Mouse (Mus musculus) 416B (cell line): ENCODE data around the gene Nacc1.
"Not testable (repeated sequence)": the region's sequence is repeated elsewhere in the genome, so short reads cannot be mapped to it uniquely, and the experiment has no call there.

Experiments used
- DNase-seq: peaks from one replicate; pipeline ENCODE4 v3.0.0; 2011; ENCODE audit warnings: low read depth

Gene Nacc1

GRCm38 (mm10) chr8:84698929-84699401, 11.3 kb upstream of the Nacc1 start:
- DNase-seq: peak; percentile 49

GRCm38 (mm10) chr8:84698288-84698687, 10.6 kb upstream of the Nacc1 start:
- DNase-seq: no peak

- DNase-seq: peak; percentile 83
Observed at GRCm38 (mm10) chr8:84697166-84698130, 9.8 kb upstream of the Nacc1 start.

- DNase-seq: no peak
Observed at GRCm38 (mm10) chr8:84695140-84695539, 7.5 kb upstream of the Nacc1 start.

GRCm38 (mm10) chr8:84693332-84693731, 5.7 kb upstream of the Nacc1 start:
- no peak for DNase-seq

- peak; percentile 96 for DNase-seq
Observed at GRCm38 (mm10) chr8:84689091-84689915, 1.6 kb upstream of the Nacc1 start.

GRCm38 (mm10) chr8:84687003-84687704, 508 bp downstream of the Nacc1 start:
- peak; percentile 80 for DNase-seq

- peak; percentile 78 for DNase-seq
Observed at GRCm38 (mm10) chr8:84686191-84687002, 1.3 kb downstream of the Nacc1 start, which contains the start of gene Trmt1. Gene Trmt1, plus strand, starts transcription at chr8:84686307.

GRCm38 (mm10) chr8:84684537-84684936, 3.1 kb downstream of the Nacc1 start:
- DNase-seq: no peak

GRCm38 (mm10) chr8:84682257-84682656, 5.4 kb downstream of the Nacc1 start:
- DNase-seq: peak; percentile 70

GRCm38 (mm10) chr8:84681476-84681875, 6.2 kb downstream of the Nacc1 start:
- DNase-seq: no peak

GRCm38 (mm10) chr8:84677305-84677704, 10.4 kb downstream of the Nacc1 start:
- no peak for DNase-seq

- not testable (repeated sequence) for DNase-seq
Observed at GRCm38 (mm10) chr8:84670295-84671006, 17.2 kb downstream of the Nacc1 start.

- peak; percentile 41 for DNase-seq
Observed at GRCm38 (mm10) chr8:84668731-84669485, 18.8 kb downstream of the Nacc1 start.

- no peak for DNase-seq
Observed at GRCm38 (mm10) chr8:84668081-84668480, 19.6 kb downstream of the Nacc1 start.

GRCm38 (mm10) chr8:84665385-84665893, 22.2 kb downstream of the Nacc1 start:
- DNase-seq: peak; percentile 69

GRCm38 (mm10) chr8:84664566-84665384, 22.9 kb downstream of the Nacc1 start:
- peak; percentile 90 for DNase-seq
